Mouse (Mus musculus) megakaryocyte progenitor cell, adult 5-6 weeks (primary cell): ENCODE measurements at regions not wholly inside any gene's neighbourhood (a gene's known extent, or its start where the extent isn't known, plus 50 kb on each side); places are given as distances from the start of the nearest gene placed in this dataset.

Source experiments
- ATAC-seq: replicated peaks from 2 replicates; pipeline ENCODE4 v1.8.0; 2016; ENCODE audit warnings: mild to moderate bottlenecking, moderate TSS enrichment, inconsistent platforms; ENCODE audit not compliant: poor library complexity

DNA sequence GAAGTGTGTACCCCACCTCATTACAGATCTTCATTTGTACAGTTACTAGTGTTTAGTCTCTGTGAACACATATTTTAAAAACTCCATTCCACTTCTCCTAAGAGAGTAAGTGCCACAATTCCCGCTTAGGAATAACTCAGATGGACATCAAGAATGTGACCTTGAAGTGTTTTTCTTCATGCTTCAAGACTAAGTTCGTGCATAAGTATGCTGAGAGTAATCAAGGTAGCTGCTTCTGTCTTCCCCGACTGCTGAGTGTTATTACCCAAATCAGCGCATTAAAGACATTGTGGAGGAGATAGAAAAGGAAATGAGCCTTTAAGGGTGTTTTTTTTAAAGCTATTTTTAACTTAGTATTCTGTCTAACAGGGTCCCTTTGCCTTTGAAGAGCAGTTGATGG lies 565.1 kb upstream of the C030005K15Rik start:
- ATAC-seq, result no peak

DNA sequence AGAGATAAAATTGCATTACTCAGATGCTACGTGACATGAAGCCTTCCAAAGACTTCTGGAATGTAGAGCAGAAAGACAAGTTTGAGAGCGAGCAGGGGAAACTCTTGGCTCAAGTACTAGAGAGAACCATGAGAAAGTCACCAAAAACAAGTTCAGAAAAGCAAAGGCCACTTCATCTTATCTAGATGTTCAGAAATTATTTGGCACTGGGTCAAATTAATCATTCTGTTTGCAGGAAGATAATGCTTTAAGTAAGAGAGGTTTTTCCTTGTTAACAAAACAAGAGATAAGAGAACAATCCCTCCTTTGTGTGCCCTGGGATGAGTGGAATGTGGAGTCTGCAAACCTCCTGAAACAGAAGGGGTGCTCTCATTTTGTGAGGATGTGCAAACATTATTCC lies 565.6 kb upstream of the C030005K15Rik start:
- no peak for ATAC-seq

DNA sequence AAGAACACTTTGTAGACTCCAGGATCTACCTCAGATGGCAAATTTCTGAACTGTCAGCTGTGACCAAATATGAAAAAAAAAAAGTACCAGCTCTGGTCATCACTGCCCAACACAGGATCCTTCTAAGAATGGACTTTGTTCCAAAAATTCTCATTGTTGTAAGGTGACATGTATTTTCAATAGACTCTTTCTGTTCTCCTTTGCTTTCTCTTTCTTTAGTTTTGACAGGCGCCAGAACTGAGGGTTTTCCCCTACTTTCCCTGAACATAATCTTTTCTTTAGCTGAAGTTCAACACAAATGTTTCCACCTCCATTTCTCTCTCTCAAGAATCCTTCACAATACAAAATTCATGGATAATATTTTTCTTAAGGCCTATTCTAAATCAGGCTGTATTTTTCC lies 579.1 kb upstream of the C030005K15Rik start:
- no peak for ATAC-seq

GRCm38 (mm10) chr10:98309667-98310066 lies 583.1 kb upstream of the C030005K15Rik start:
- no peak for ATAC-seq

- ATAC-seq, result no peak
Measured at GRCm38 (mm10) chr10:98311403-98311802, 584.8 kb upstream of the C030005K15Rik start.

DNA sequence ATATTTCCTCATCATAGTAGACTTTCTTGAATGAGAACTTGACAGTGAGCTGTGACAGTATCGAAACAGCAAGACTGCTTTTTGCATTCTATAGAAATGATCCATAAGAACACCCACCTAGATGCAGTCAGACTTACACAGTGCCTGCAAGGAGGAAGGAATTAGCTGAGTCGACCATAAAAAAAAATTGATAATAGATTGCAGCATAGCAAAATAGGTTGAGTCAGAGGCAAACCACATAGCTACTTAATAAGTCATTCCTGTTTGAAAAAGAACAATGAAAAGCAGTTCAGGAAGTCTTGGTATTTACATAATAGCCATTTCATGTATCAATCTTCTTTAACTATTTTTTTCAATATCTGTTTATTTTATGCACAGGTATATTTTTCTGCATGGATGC lies 591.9 kb upstream of the C030005K15Rik start:
- no peak for ATAC-seq

DNA sequence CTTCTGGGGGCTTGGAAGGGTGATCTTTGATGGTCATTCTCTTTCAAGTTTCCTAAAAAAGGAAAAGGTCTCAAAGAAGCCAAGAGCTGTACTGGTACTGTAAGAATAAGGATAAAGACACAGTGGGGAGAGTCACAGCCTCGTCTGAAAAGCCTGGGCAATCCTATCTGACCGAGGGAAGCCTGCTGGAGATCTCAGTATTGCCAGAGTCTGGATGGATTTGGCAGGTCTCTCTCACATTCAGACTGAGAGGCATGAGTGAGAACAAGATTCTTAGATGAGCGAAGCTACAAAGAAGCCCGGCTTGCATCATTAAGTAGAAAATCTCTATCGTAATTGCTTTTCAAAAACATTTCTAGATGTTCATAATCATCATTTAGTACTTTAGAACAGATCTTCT lies 590.4 kb upstream of the Atp2b1 start:
- ATAC-seq, result no peak

GRCm38 (mm10) chr10:98324591-98324990 lies 589.6 kb upstream of the Atp2b1 start:
- ATAC-seq, result no peak

DNA sequence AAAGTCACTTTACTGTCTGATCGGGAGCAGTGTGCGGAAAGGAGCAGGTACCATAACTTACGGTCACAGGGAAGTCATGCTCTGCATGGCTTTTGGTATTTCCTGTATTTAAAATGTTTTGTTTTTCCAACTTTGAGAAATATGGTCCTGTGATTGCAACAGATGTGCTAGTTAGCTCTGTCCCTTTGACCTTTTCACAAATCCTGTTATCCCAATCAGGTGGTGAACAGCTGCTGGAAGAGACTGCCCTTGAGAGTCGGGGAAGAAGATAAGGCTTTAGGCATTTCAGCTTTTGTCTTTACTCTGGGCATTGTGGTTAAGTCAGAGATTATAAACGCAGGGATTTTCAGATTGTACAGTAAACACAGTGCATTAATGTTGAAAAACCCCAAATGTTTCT lies 588.5 kb upstream of the Atp2b1 start:
- no peak for ATAC-seq

DNA sequence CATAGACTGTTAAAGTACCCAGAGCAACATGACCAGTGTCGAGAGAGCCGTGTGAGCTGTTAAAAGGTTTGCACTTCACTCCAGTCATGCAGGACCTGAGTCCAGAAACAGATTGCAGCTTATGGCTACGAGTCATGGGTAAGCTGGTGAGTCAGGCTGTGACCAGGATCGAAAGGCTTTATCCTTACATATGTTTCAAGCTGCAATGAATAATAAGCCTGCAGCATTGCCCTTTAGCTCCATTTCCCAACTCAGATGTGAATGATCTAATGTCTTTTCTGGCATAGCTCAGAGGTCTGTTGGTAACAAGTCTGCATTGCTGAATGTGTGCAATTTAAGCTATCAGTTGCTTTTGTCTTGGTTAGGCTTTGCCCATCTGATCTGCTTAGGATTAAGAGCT lies 581.5 kb upstream of the Atp2b1 start:
- ATAC-seq, result no peak

DNA sequence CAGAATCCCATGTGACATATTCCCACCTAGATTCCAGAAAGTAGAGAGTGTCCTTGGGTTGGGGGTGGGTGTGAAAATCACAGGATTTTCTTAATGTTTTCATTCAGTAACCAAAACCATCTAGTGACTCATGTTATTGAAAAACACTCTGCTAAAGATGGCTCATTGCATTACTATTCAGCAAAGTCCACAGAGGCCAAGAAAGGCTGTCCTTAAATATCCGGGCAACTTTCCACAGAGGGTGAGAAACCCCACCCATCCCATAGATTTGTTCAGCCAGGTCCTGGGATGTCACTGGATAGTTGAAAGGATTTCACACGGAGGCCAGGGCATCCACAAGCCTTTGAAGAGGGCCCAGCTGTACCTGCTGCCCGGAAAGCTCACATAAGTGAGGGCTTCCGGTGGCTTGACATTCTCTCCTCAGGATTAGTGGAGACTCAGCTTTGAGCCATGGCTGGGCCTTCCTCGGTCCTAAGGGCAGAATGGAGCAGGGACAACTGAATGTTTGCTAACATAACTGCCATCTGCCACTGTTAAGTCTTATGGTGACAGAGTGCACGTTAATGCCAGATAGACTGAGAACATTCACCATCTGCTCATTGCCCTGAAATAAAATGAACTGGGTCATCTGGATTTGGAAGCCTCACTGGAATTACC lies 580.7 kb upstream of the Atp2b1 start:
- ATAC-seq, result no peak

- ATAC-seq, result no peak
Measured at GRCm38 (mm10) chr10:98343827-98344226, 570.4 kb upstream of the Atp2b1 start.

DNA sequence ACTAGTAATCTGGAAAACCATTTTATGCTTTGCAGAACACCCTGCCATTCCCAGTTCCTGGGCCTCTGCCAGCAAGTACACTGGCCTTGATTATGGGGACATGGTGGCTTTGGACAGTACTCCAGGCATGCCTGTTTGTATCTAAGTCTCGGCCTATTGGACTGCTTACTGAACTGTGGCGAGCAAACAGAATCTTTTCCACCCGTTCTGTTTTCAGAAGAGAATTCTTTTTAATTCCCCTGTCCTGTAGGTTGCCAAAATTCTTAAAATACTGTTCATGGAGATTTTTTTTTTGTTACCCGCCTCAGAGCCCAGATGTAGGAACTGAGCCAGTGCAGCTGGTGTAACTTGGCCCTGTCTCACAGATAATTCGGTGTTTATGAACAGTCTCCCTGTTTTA lies 564.7 kb upstream of the Atp2b1 start:
- no peak for ATAC-seq

DNA sequence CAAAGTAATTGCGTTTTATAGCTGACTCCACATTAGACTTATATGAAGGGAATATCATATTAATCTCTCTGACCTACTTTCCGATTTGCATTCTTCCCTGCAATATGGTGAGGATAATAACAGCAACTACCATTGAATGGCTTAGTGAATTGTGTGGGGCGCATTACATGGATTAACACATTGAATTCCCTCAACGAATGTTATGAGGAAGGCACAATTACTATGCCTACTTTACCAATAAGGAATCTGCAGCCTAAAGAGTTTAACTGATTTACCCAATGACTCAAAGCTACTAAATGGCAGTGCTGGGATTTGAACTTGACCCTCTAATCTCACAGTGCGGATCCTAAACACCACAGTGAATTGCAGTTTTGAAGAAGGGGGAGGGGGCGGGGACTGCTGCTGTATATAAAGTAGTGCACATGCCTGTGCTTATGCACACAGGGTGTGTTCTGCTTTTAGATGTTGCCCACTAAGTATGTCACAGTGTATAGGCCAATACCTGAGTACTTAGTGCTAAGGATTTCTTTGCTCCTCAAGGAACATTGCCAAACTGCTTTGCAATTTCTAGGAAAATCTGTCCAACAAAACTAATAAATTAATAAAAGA lies 563.8 kb upstream of the Atp2b1 start:
- ATAC-seq, result no peak

DNA sequence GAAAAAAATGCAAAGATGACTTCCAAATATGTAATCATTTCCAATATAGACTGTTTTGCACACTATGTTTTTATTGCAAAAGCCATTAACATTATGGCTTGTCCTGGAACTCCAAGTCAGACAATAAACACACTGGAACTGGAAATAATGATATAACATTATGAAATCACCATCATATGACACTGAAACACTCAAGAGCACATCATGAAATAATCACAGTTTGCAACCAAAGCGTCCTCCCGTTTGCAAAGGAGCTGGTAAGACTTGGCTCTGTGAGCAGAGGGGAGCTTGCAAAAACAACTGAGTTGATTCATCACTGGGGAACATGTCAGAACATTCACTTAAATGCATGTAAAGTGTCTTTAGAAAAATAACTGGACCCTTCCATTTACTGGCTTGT lies 562.1 kb upstream of the Atp2b1 start:
- ATAC-seq, result no peak

GRCm38 (mm10) chr10:98354486-98354885 lies 559.7 kb upstream of the Atp2b1 start:
- ATAC-seq, result no peak

DNA sequence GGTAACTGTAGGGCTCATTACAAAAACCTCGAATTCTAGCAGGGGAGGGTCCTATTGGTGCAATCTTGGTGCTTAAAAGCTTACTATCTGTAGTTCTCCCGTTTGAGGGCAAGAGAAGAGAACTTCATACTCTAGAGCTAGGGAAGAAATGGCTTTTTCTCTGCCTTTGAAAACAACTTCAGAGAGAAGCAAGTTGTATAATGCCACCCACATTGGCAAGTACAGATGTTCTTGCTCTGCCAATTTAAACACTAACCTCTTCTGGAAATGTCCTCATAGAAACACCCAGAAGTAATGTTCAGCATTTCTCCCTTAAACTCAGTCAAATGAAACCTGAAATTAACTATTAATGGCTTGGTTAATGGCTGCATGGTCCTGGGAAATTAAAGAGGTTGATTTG lies 549.6 kb upstream of the Atp2b1 start:
- ATAC-seq, result no peak

GRCm38 (mm10) chr10:98372561-98372960 lies 541.6 kb upstream of the Atp2b1 start:
- ATAC-seq, result no peak

GRCm38 (mm10) chr10:98373314-98373713 lies 540.9 kb upstream of the Atp2b1 start:
- no peak for ATAC-seq

GRCm38 (mm10) chr10:98374684-98375083 lies 539.5 kb upstream of the Atp2b1 start:
- no peak for ATAC-seq

DNA sequence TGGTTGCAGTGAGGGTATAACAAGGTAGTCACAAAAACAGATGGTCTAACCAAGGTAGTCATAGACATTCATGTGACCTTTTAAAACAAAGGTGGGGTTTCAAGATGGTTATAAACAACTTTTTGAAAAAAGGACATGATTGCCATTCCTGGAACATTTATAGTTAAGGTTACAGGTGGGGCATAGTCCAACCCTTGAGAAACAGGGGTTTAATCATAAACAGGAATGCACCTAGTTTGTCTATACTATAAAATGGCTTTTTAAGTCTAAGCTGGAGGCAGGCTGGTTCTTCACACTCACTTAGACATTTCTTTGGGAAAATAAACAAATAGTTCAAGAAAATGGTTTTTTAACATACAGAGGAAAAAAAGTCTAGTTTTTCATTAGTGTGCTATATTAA lies 525.7 kb upstream of the Atp2b1 start:
- no peak for ATAC-seq

DNA sequence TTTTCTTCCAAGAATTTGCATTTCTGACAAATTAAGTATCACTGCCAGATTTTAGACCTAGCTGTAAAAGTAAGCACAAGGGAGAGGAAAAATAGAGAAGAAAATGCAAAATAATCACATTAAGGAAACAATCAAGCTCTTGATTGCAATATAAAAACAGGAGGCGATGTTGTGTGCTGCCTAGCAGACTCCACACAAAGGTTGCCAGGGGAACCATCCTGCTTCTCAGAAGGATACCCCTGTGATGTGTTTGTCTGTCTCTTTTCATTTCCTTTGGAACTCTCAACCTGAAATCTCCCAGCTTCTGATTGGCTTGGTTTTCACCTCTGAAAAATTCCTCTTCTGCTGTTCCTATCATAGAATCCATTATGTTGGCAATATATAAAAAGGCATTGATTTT lies 514.3 kb upstream of the Atp2b1 start:
- no peak for ATAC-seq
